Mouse (Mus musculus): ENCODE data around the gene Shisa8.
"Not testable (repeated sequence)": the region's sequence is repeated elsewhere in the genome, so short reads cannot be mapped to it uniquely, and the experiment has no call there.

Shisa8 gene

DNA sequence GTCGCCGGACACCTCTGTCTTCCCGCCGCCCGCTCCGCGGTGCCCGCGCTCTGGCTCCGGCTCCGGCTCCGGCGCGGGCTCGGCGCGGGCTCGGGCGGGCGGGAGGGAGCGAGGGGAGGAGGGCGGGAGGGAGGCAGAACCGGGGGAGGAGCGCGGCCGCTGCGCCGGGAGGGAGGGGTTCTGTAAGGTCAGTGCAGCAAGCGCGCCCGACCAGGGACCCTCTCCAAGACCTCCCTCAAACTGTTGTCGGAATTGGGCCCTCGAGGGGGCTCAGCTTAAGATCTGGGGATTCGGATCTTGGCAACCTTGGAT, at the start of gene Shisa8:
TSS of gene Shisa8 (minus strand) at position 64 of the 312 bp plus-strand sequence.
- DNase-seq (ENCODE audit: low spot score in 2 of 2), result no peak

GRCm38 (mm10) chr15:82259510-82259909, 46.9 kb upstream of the Shisa8 start:
- peak; percentile 78 to 93 for DNase-seq (ENCODE audit: low spot score in 2 of 2)

GRCm38 (mm10) chr15:82255944-82256383, 43.3 kb upstream of the Shisa8 start:
- no peak for DNase-seq (ENCODE audit: low spot score in 2 of 2)

GRCm38 (mm10) chr15:82255248-82255647, 42.6 kb upstream of the Shisa8 start:
- no peak for DNase-seq (ENCODE audit: low spot score in 2 of 2)

GRCm38 (mm10) chr15:82252097-82252496, 39.5 kb upstream of the Shisa8 start, which contains the start of gene 1500009C09Rik:
TSS of gene 1500009C09Rik (plus strand) at chr15:82252397.
- no peak for DNase-seq (ENCODE audit: low spot score in 2 of 2)

GRCm38 (mm10) chr15:82251579-82251978, 39.0 kb upstream of the Shisa8 start:
- no peak for DNase-seq (ENCODE audit: low spot score in 2 of 2)

DNA sequence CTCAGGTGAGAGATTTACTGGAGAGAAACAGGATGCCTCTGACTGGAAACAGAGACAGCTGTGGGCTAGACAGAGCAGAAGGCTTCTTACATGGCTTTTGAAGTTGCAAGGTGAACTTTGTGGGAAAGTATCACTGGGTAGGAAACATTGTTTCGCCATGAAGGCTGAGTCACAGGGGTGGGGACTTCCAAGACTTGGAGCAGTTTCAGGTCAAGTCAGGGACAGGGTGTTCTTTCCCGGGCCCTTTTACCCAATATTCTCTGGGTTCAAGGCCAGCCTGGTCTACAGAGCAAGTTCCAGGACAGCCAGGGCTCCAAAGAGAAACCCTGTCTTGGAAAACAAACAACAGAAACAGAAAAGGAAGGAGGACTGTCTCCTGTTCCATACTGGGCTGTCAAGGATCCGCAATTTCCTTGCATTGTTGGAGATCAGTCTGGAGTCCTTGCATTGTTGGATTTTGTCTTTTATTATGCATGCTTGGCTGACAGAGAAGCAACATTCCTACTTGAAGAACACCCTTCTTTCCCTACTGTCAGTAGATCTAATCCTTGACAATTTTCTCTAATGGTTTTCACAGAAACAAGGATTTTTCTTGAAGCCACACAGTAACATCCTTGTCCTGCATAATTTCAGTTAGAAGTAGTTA, 34.6 kb upstream of the Shisa8 start:
- DNase-seq (ENCODE audit: low spot score in 2 of 2), result no peak

DNA sequence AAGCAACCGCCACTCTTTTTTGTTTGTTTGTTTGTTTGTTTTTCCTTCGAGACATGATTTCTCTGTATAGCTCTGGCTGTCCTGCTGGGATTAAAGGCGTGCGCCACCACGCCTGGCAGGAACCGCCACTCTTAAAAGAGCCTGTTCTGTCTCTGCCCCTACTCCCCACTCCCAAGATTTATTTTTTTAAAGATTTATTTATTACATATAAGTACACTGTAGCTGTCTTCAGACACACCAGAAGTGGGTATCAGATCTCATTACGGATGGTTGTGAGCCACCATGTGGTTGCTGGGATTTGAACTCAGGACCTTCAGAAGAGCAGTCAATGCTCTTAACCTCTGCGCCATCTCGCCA, 32.2 kb upstream of the Shisa8 start:
- DNase-seq (ENCODE audit: low spot score in 2 of 2), result not testable (repeated sequence)

- peak; percentile 94 to 98 for DNase-seq (ENCODE audit: low spot score in 2 of 2)
Measured at GRCm38 (mm10) chr15:82244115-82244804, 31.6 kb upstream of the Shisa8 start, which contains the start of gene Cenpm. TSS of gene Cenpm (minus strand) at chr15:82244748.

DNA sequence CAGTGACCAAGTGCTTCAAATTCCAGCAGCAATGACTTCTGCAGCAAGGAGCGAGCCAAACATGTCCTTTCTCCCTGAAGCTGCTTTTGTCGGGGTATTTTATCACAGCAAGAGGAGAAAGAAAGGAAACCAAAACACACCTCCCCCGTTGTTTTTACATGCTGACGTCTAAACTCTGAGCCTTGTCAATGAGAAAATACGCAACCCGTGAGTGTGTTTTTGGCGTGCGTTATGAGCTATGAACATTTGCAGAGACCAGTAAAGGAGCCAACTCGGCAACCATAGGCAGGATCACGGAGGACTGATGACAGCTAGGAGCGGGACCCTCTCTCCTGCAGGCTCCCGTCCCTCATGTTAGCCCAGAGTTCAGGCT, 31.1 kb upstream of the Shisa8 start:
- DNase-seq (ENCODE audit: low spot score in 2 of 2), result no peak

DNA sequence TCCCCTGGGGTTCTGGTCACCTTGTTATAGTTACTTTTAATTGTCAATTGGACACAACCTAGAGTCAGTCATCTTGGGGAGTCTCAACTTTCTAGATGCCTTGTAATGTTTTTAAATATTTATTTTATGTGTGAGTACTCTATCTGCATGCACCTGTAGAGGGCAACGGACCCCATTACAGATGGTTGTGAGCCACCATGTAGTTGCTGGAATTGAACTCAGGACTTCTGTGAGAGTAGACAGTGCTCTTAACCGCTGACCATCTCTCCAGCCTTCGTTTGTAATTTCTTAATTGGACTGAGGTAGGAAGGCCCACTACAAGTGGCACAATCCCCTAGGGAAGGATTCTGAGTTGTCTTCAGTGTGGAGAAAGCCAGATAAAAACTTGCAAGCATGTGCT, 30.7 kb upstream of the Shisa8 start:
- DNase-seq (ENCODE audit: low spot score in 2 of 2), result peak in 1 of 2 experiments; percentile 57

- DNase-seq (ENCODE audit: low spot score in 2 of 2), result peak; percentile 85 to 94
Measured at GRCm38 (mm10) chr15:82236565-82236964, 23.9 kb upstream of the Shisa8 start.

GRCm38 (mm10) chr15:82235661-82236060, 23.0 kb upstream of the Shisa8 start:
- DNase-seq (ENCODE audit: low spot score in 2 of 2), result no peak

- peak in 1 of 2 experiments; percentile 68 for DNase-seq (ENCODE audit: low spot score in 2 of 2)
Measured at GRCm38 (mm10) chr15:82232651-82233050, 20.0 kb upstream of the Shisa8 start.

DNA sequence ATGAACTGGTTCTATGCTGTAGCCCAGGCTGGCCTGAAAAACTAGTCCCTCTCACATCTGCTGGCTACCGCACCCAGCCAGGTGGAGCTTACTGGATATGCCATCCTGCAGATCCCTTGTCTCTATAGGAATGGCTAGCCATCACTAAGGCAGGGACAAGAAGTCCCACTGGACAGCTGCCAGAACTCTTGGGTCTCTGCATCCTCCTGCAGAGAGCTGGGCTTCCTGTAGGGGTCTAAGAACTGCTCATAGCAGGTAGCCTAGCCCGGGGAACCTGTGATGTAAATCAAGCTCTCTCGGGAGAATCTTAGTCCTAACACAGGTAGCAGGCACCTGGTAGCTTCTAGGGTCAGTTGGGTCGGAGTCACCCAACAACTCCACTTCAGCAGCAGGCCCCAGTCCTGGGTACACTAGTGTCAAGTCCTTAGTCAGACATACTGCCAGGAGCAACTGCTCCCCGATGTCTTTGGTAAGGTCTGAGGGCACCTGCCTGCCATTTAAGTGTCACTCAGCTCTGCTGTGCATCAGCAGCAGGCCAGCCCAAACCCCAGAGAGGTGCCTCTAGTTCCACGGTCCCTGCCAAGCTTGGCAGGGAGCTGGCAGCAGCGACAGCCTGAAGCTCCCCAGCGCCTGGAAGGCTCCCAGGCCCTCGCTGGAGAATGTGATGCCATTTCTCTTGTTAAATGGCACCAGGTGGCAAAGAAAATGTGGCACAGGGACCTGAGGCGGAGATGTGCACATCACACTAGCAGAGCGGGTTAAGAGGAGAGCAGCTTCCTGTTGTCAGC, 19.2 kb upstream of the Shisa8 start:
- DNase-seq (ENCODE audit: low spot score in 2 of 2), result peak in 1 of 2 experiments; percentile 63

DNA sequence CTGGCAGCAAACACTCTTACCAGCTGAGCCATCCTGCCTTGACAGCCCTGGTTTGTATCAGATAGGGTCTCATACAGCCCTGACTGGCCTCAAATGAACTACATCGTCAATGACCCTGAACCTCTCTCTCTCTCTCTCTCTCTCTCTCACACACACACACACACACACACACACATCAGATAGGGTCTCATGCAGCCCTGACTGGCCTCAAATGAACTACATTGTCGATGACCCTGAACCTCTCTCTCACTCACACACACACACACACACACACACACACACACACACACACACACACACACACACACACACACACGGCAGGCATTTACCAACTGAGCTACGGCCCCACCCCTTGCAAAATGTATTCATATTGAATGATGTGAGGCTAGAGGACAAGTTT, 18.5 kb upstream of the Shisa8 start:
- no peak for DNase-seq (ENCODE audit: low spot score in 2 of 2)

- DNase-seq (ENCODE audit: low spot score in 2 of 2), result peak in 1 of 2 experiments; percentile 63
Measured at GRCm38 (mm10) chr15:82230098-82230611, 17.5 kb upstream of the Shisa8 start.

GRCm38 (mm10) chr15:82229542-82230045, 17.0 kb upstream of the Shisa8 start:
- peak; percentile 65 to 78 for DNase-seq (ENCODE audit: low spot score in 2 of 2)

DNA sequence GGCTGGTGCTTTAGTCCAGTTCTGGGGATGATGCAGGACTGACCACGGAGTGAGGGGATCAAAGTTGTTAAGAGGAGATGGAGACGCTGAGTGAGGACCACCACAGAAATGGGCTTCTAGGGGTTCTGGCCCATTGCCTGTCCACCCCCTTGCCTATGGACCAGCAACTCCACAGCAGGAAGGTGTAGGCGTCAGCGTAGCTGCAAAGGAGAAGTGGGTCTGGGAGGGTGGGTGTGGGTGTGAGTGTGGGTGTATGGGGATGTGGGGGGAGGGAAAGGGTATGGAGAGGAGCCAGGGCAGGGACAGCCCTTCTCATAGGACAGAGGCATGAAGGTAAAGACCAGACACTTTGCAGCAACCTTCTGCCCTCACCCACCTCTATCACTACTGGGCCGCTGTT, 13.2 kb upstream of the Shisa8 start:
- peak in 1 of 2 experiments; percentile 62 for DNase-seq (ENCODE audit: low spot score in 2 of 2)

DNA sequence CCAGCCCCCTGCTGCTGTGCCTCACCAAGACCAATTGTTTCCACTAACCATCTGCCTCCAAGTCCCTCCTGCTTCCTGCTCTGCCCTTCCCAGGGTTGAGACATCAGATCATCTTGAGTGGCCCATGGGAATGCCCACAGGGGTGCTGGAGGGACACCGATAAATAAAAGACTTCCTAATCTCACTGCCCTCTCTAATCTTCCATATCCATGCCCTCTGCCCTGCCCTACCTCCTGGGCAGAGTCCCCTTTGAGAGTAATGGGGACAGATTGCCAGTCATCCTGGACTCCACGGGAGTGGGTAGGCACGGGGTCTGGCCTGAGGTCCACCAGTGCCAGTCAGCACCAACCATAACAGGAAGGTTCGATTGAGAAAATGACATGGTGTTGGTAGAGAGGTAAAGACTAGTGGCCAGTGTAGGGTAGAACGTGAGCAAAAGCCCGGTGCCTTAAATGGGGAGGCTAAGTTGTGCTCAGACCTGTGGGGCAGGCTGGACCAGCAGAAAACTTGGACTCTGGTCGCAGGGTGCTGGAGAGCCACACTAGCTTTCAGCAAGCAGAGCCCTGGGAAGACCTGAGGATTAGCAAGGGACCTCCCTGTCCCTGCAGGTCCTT, 12.1 kb upstream of the Shisa8 start:
- DNase-seq (ENCODE audit: low spot score in 2 of 2), result peak in 1 of 2 experiments; percentile 65
